Mouse (Mus musculus) hindbrain, embryonic 16.5 days (tissue): Measurements from ENCODE around the gene Cdk5rap2. TPM values are rescaled to one million over a fixed set of nuclear protein-coding genes. Genes with fewer than 3 reads are reported as not detected.
A peak's percentile ranks its signal among the peaks of the same experiment; 100 is the strongest.

Source experiments
- ATAC-seq: fragments of 200-750 bp; cut with Nextera tagmentation; 2 replicates; pipeline ENCODE4 v1.8.0; 2017; ENCODE audit warnings: moderate TSS enrichment, moderate library complexity
- H3K27ac ChIP-seq: fragments of 300-500 bp; sonication (generic); 2 replicates; pipeline ENCODE4 v1.5.1; 2014; ENCODE audit warnings: low read depth, mild to moderate bottlenecking, control low read depth, low read length, moderate library complexity
- H3K27me3 ChIP-seq: fragments of 300-500 bp; sonication (generic); replicated peaks from 2 replicates; pipeline ENCODE4 v1.6.1; 2014; ENCODE audit warnings: low read length; ENCODE audit not compliant: control insufficient read depth, insufficient read depth
- H3K36me3 ChIP-seq: fragments of 300-500 bp; sonication (generic); 2 replicates; pipeline ENCODE4 v1.6.1; 2014; ENCODE audit warnings: mild to moderate bottlenecking, low read length, moderate library complexity, mixed read lengths; ENCODE audit not compliant: control insufficient read depth, insufficient read depth
- H3K4me1 ChIP-seq: fragments of 300-500 bp; sonication (generic); 2 replicates; pipeline ENCODE4 v1.6.1; 2014; ENCODE audit warnings: low read depth, low read length; ENCODE audit not compliant: control insufficient read depth, insufficient read depth
- H3K4me2 ChIP-seq: fragments of 300-500 bp; sonication (generic); 2 replicates; pipeline ENCODE4 v1.6.1; 2014; ENCODE audit warnings: mild to moderate bottlenecking, low read length, control low read depth, moderate library complexity
- H3K4me3 ChIP-seq: fragments of 300-500 bp; sonication (generic); 2 replicates; pipeline ENCODE4 v1.5.1; 2014; ENCODE audit warnings: mild to moderate bottlenecking, low read length, control low read depth, moderate library complexity
- H3K9ac ChIP-seq: fragments of 300-500 bp; sonication (generic); 2 replicates; pipeline ENCODE4 v1.6.1; 2014; ENCODE audit warnings: low read depth, mild to moderate bottlenecking, control low read depth, low read length, moderate library complexity
- H3K9me3 ChIP-seq: fragments of 300-500 bp; sonication (generic); 2 replicates; pipeline ENCODE4 v1.6.1; 2014; ENCODE audit warnings: mild to moderate bottlenecking, low read length, moderate library complexity; ENCODE audit not compliant: control insufficient read depth
- WGBS: fragments of 180-500 bp; shearing (Covaris S2); extraction: QIAGEN DNeasy Blood & Tissue Kit; methylation state at CpG from one replicate; pipeline ENCODE4 v1.1.7; 2014; 5-methylcytosine and 5-hydroxymethylcytosine counted together
- polyA plus RNA-seq: library from polyadenylated mRNA; unstranded; fragments of >200 nt; fragmentation: Nextera tagmentation; extraction: Ambion mirVana; gene quantifications from 2 replicates; pipeline ENCODE4 v1.2.1, GENCODE M21; 2015

Gene Cdk5rap2
- polyA plus RNA-seq, 1 experiment from 2014 or later: 10.6 TPM

- H3K36me3 ChIP-seq: peaks cover 6% of the 10 kb centered on the region; the same call in 1 of the 2 replicates
- no peak overlapping the region for H3K9ac ChIP-seq
- no peak overlapping the region for H3K4me3 ChIP-seq
- no peak overlapping the region for H3K27ac ChIP-seq
- H3K4me2 ChIP-seq: no peak overlapping the region
- no peaks in the 10 kb centered on the region for H3K9me3 ChIP-seq
- ATAC-seq: 0 out of 2 replicates have a peak, but pooled peaks have one; percentile 28
- no peaks in the 10 kb centered on the region for H3K4me1 ChIP-seq
- no peaks in the 10 kb centered on the region for H3K27me3 ChIP-seq
- 73% methylated on average over 9 of the region's 9 CpGs for WGBS
Measured at GRCm38 (mm10) chr4:70301187-70301586, 109.1 kb downstream of the Cdk5rap2 start.

DNA sequence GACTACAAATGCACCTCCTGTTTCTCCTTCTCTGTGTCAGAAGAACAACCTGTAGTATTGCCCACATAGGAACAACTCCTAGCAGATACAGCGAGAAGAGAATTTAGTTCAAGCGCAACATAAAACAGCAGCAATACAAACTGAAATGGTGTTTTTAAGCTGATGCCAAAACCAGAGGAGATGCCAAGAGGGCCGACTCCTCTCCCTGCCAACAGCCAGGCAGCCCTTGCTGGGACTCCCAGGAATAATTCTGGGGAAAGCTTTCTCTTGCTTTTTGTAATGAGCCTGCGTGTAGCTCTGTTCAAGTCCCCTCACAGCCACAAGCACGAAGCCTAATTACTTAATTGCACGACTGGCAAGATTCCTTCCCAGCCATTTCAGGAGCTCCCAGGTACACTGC is 120.9 kb downstream of the Cdk5rap2 start:
- Histone ChIP-seq H3K9me3 (no peaks in the 10 kb centered on the region), H3K4me3 (no peak overlapping the region), H3K4me2 (no peak overlapping the region), H3K36me3 (no peaks in the 10 kb centered on the region), H3K4me1 (no peaks in the 10 kb centered on the region), H3K9ac (no peak overlapping the region), H3K27ac (no peak overlapping the region), H3K27me3 (no peaks in the 10 kb centered on the region)
- WGBS: 79% methylated on average over 6 of the region's 6 CpGs
- ATAC-seq: no peak

GRCm38 (mm10) chr4:70283163-70283562 is 127.1 kb downstream of the Cdk5rap2 start:
- Histone ChIP-seq H3K36me3 (peaks cover 2% of the 10 kb centered on the region; the same call in 1 of the 2 replicates), H3K4me2 (no peak overlapping the region), H3K27ac (no peak overlapping the region), H3K4me3 (no peak overlapping the region), H3K9ac (no peak overlapping the region), H3K9me3 (no peaks in the 10 kb centered on the region), H3K4me1 (no peaks in the 10 kb centered on the region), H3K27me3 (no peaks in the 10 kb centered on the region)
- no peak for ATAC-seq
- WGBS: 82% methylated on average over 9 of the region's 9 CpGs

DNA sequence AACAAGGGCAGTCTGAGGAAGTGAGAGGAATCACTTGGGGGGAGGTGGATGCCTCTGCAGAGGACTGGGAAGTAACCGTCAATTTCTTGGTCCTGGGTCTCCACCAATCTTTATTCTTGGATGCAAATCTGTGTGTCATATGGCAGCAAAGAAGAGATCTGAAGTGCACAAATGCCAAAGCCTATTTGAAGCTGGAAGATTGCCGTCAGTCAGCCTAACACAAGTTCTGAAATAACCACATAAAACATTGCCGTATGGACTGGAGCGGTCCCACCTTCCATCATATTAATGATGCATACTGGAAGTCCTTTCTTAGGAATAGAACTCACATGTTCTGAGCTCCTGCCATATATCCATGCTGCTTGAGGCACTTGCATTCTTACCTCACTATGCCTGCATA is 131.4 kb downstream of the Cdk5rap2 start:
- Histone ChIP-seq H3K27ac (no peak overlapping the region), H3K9ac (no peak overlapping the region), H3K4me1 (no peaks in the 10 kb centered on the region), H3K9me3 (no peaks in the 10 kb centered on the region), H3K4me3 (no peak overlapping the region), H3K36me3 (peaks cover 2% of the 10 kb centered on the region; the same call in 1 of the 2 replicates), H3K27me3 (no peaks in the 10 kb centered on the region), H3K4me2 (no peak overlapping the region)
- ATAC-seq: no peak
- 92% methylated on average over 4 of the region's 4 CpGs for WGBS

DNA sequence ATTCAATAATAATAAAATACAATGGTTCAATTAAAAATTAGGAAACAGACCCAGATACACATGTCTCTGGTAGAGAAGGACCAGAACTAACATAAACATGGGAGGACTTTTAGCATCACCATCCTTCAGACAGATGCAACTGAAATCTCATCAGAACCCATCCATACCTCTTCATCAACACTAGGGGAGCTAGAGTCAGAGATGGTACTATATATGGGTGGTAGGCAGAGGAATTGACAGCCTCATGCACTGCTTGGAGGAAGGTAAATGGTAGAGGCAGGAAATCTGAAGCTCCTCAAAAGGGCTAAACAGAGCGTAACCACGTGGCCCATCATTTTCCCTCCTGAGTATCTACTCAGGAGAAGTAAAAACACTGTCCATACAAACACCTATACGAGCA is 132.2 kb downstream of the Cdk5rap2 start:
- H3K36me3 ChIP-seq: peaks cover 2% of the 10 kb centered on the region; the same call in 1 of the 2 replicates

GRCm38 (mm10) chr4:70272943-70273342 is 137.3 kb downstream of the Cdk5rap2 start:
- Histone ChIP-seq H3K4me1 (no peaks in the 10 kb centered on the region), H3K9me3 (no peaks in the 10 kb centered on the region), H3K27ac (no peak overlapping the region), H3K36me3 (0 out of 2 replicates have a peak, but pooled peaks cover 2% of the 10 kb centered on the region), H3K4me2 (no peak overlapping the region), H3K27me3 (no peaks in the 10 kb centered on the region), H3K9ac (no peak overlapping the region), H3K4me3 (no peak overlapping the region)
- WGBS: 92% methylated on average over 4 of the region's 4 CpGs
- ATAC-seq: no peak

More for the DNA sequence above, 132.2 kb downstream of the Cdk5rap2 start:
- 0 out of 2 replicates have a peak, but pooled peaks have one; percentile 42 for ATAC-seq
- H3K4me1 ChIP-seq: no peaks in the 10 kb centered on the region
- 91% methylated on average over 3 of the region's 3 CpGs for WGBS
- H3K9ac ChIP-seq: no peak overlapping the region
- no peak overlapping the region for H3K4me3 ChIP-seq
- no peak overlapping the region for H3K4me2 ChIP-seq
- no peaks in the 10 kb centered on the region for H3K9me3 ChIP-seq
- H3K27ac ChIP-seq: no peak overlapping the region
- no peaks in the 10 kb centered on the region for H3K27me3 ChIP-seq

- Histone ChIP-seq H3K4me1 (no peaks in the 10 kb centered on the region), H3K4me2 (no peak overlapping the region), H3K36me3 (0 out of 2 replicates have a peak, but pooled peaks cover 2% of the 10 kb centered on the region), H3K9me3 (no peaks in the 10 kb centered on the region), H3K27me3 (no peaks in the 10 kb centered on the region), H3K27ac (no peak overlapping the region), H3K9ac (no peak overlapping the region), H3K4me3 (no peak overlapping the region)
- no peak for ATAC-seq
- 89% methylated on average over 4 of the region's 4 CpGs for WGBS
Measured at GRCm38 (mm10) chr4:70272527-70272926, 137.7 kb downstream of the Cdk5rap2 start.

DNA sequence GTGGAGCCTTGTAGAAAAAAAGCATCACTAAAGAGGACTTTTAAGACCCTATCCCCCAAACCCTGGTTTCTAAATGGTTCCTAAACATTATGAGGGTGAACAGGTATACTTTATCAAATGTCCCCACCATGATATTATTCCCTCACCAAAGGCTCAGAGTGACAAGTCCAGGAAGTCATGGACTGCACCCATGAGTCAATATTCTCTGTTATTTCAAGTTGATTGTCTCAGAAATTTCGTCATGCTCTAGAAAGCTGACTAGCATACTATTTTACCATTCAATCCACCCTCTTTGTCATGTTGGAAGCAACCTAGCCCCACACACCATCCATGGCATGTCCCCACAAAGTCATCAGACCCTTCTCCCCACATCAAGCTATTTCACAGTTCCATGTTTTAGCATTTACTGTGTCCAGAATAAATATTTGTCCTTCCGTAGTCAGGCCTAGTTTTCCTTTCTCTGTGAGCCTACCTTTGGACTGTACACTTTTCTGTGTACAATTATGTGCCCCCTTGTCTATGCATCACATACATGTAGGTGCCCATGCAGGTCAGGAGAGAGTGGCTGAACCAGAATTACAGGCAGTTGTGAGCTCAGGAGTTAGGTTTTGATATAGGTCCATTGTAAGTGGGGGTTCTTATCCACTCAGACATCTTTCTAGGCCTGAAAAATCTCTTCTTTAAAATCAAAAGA is 142.9 kb downstream of the Cdk5rap2 start:
- no peaks in the 10 kb centered on the region for H3K9me3 ChIP-seq
- peaks cover 11% of the 10 kb centered on the region; the same call in 1 of the 2 replicates for H3K36me3 ChIP-seq
- WGBS: 92% methylated on average over 2 of the region's 2 CpGs
- no peak overlapping the region for H3K4me3 ChIP-seq
- no peaks in the 10 kb centered on the region for H3K27me3 ChIP-seq
- H3K4me2 ChIP-seq: no peak overlapping the region
- no peak overlapping the region for H3K9ac ChIP-seq
- no peak overlapping the region for H3K27ac ChIP-seq
- H3K4me1 ChIP-seq: no peaks in the 10 kb centered on the region
- no peak for ATAC-seq

DNA sequence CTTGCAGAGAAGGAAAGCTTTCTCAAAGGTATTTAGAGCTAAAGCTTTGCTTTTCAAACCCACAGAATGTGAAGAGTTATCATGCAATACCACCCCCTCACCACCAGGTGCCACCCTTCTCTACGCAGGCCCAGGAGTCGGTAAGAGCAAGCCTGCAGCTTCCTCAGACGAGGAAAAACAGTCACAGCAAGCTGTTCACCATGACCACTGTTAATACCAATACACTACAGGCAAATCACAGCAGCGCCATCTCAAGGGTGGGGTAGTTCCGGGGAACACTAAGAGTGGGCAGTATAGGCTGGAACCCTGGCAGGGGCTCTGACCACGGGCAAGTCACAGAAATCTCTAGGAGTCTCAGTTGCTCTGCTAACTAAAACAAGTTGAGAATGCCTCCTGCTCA is 145.0 kb downstream of the Cdk5rap2 start:
- H3K4me2 ChIP-seq: no peak overlapping the region
- peaks cover 9% of the 10 kb centered on the region; the same call in 1 of the 2 replicates for H3K36me3 ChIP-seq
- no peaks in the 10 kb centered on the region for H3K9me3 ChIP-seq
- no peak overlapping the region for H3K4me3 ChIP-seq
- WGBS: 67% methylated on average over 6 of the region's 6 CpGs
- no peak overlapping the region for H3K27ac ChIP-seq
- H3K4me1 ChIP-seq: no peaks in the 10 kb centered on the region
- no peak overlapping the region for H3K9ac ChIP-seq
- 0 out of 2 replicates have a peak, but pooled peaks have one; percentile 46 for ATAC-seq
- no peaks in the 10 kb centered on the region for H3K27me3 ChIP-seq
